Mouse (Mus musculus) stomach, embryonic 14.5 days (tissue): ENCODE measurements at regions not wholly inside any gene's neighbourhood (a gene's known extent, or its start where the extent isn't known, plus 50 kb on each side); places are given as distances from the start of the nearest gene placed in this dataset.

Experiments
- ATAC-seq: fragments of 200-750 bp; cut with Nextera tagmentation; 2 replicates; pipeline ENCODE4 v1.8.0; 2017; ENCODE audit warnings: low read depth, moderate TSS enrichment; ENCODE audit not compliant: insufficient number of reproducible peaks, insufficient read depth, low FRiP score
- H3K27ac ChIP-seq: fragments of 300-500 bp; sonication (generic); 2 replicates; pipeline ENCODE4 v1.5.1; 2014; ENCODE audit warnings: mild to moderate bottlenecking, low read length, moderate library complexity, mixed read lengths
- H3K27me3 ChIP-seq: fragments of 300-500 bp; sonication (generic); 2 replicates; pipeline ENCODE4 v1.6.1; 2014; ENCODE audit warnings: low read length, control low read depth, mixed read lengths; ENCODE audit not compliant: control insufficient read depth, insufficient read depth
- H3K36me3 ChIP-seq: fragments of 300-500 bp; sonication (generic); 2 replicates; pipeline ENCODE4 v1.6.1; 2014; ENCODE audit warnings: mild to moderate bottlenecking, control low read depth, low read length, moderate library complexity, mixed read lengths; ENCODE audit not compliant: control insufficient read depth, insufficient read depth
- H3K4me1 ChIP-seq: fragments of 300-500 bp; sonication (generic); 2 replicates; pipeline ENCODE4 v1.6.1; 2014; ENCODE audit warnings: low read length, control low read depth, mixed read lengths; ENCODE audit not compliant: control insufficient read depth, insufficient read depth
- H3K4me2 ChIP-seq: fragments of 300-500 bp; sonication (generic); replicated peaks from 2 replicates; pipeline ENCODE4 v1.6.1; 2014; ENCODE audit warnings: low read depth, low read length, control low read depth
- H3K4me3 ChIP-seq: fragments of 300-500 bp; sonication (generic); 2 replicates; pipeline ENCODE4 v1.5.1; 2014; ENCODE audit warnings: low read depth, low read length, control low read depth
- H3K9ac ChIP-seq: fragments of 300-500 bp; sonication (generic); replicated peaks from 2 replicates; pipeline ENCODE4 v1.6.1; 2014; ENCODE audit warnings: low read depth, mild to moderate bottlenecking, control low read depth, low read length, moderate library complexity, mixed read lengths
- H3K9me3 ChIP-seq: fragments of 300-500 bp; sonication (generic); 2 replicates; pipeline ENCODE4 v1.6.1; 2016; ENCODE audit warnings: low read depth, low read length, control low read depth; ENCODE audit not compliant: control insufficient read depth
- WGBS: fragments of 180-500 bp; shearing (Covaris S2); extraction: QIAGEN DNeasy Blood & Tissue Kit; methylation state at CpG from one replicate; pipeline ENCODE4 v1.1.7; 2014; 5-methylcytosine and 5-hydroxymethylcytosine counted together

GRCm38 (mm10) chr11:111658362-111659309 lies 592.7 kb downstream of the Kcnj2 start:
- Histone ChIP-seq H3K4me1 (no peaks in the 10 kb centered on the region), H3K4me3 (no peak overlapping the region), H3K9ac (no peak overlapping the region), H3K36me3 (no peaks in the 10 kb centered on the region), H3K4me2 (no peak overlapping the region), H3K27me3 (no peaks in the 10 kb centered on the region), H3K9me3 (no peaks in the 10 kb centered on the region), H3K27ac (no peak overlapping the region)
- WGBS = 68% methylated on average over 15 of the region's 15 CpGs
- ATAC-seq = no peak

- Histone ChIP-seq H3K36me3 (no peaks in the 10 kb centered on the region), H3K4me3 (no peak overlapping the region), H3K27ac (no peak overlapping the region), H3K4me2 (no peak overlapping the region), H3K9me3 (no peaks in the 10 kb centered on the region), H3K4me1 (no peaks in the 10 kb centered on the region), H3K27me3 (no peaks in the 10 kb centered on the region), H3K9ac (no peak overlapping the region)
- 59% methylated on average over 3 of the region's 3 CpGs for WGBS
- ATAC-seq = no peak
Measured at GRCm38 (mm10) chr11:111663269-111663668, 597.3 kb downstream of the Kcnj2 start.

DNA sequence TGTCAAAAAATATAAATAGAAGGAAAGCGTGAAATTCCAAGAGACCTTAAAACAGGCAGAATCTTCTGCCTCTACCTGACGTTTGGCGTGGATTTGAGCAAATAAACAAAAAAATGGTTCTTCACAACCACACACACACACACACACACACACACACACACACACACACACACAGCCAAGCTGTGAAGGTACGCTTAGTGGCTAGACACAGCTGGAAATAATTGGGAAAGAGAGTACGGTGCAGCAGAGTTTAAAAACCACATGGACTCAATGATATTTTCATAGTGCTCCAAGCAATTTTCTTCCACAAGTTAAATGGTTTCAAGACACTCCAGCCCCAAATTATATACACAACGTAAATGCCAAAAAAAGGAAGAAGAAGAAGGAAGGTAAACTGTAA lies 600.4 kb downstream of the Kcnj2 start:
- Histone ChIP-seq H3K9ac (no peak overlapping the region), H3K4me2 (no peak overlapping the region), H3K4me3 (no peak overlapping the region), H3K27me3 (no peaks in the 10 kb centered on the region), H3K36me3 (no peaks in the 10 kb centered on the region), H3K4me1 (no peaks in the 10 kb centered on the region), H3K27ac (no peak overlapping the region), H3K9me3 (no peaks in the 10 kb centered on the region)
- 74% methylated on average over 6 of the region's 6 CpGs for WGBS
- ATAC-seq = no peak

DNA sequence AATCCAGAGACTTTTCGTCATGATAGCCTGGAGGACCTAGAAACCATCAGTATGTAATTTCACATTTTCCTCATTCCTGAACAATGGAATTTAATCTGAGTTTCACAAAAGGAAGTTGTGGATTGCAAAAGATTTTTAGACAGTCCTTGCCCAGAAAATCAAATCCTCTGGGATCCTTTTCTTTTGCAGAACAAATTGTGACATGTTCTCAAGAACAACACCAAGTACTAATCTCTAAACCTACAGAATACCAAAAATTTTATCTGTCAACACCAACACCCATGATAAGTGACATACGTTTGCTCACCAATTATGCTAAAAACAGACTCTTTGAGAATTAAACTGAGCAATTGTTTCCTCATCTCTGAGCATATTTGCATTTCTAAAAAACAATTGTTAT lies 605.9 kb downstream of the Kcnj2 start:
- Histone ChIP-seq H3K9me3 (no peaks in the 10 kb centered on the region), H3K9ac (no peak overlapping the region), H3K4me3 (no peak overlapping the region), H3K27ac (no peak overlapping the region), H3K36me3 (no peaks in the 10 kb centered on the region), H3K27me3 (no peaks in the 10 kb centered on the region), H3K4me1 (no peaks in the 10 kb centered on the region), H3K4me2 (no peak overlapping the region)
- 79% methylated on average over 2 of the region's 2 CpGs for WGBS
- no peak for ATAC-seq

DNA sequence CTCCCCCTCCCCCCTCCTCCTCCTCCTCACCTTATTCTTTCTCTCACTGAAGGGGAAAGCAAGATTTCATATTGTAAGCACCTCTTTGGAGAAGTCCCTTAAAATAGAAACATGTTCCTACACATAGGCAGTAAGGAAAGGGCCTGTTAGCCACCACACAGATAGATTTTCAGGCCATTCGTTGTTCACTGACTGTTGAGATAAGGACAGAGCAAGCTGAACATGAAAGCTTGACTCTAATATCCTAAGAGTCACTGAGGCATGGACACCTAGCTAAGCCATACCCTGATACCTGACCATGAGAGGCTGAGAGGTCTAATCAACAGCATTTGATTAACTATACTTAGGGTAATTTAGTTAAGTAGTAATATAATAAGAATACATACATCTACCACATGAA lies 609.7 kb downstream of the Kcnj2 start:
- Histone ChIP-seq H3K27ac (no peak overlapping the region), H3K9ac (no peak overlapping the region), H3K9me3 (no peaks in the 10 kb centered on the region), H3K27me3 (no peaks in the 10 kb centered on the region), H3K4me2 (no peak overlapping the region), H3K36me3 (no peaks in the 10 kb centered on the region), H3K4me1 (no peaks in the 10 kb centered on the region), H3K4me3 (no peak overlapping the region)
- no peak for ATAC-seq
- WGBS = 71% methylated on average over 1 of the region's 1 CpGs

- Histone ChIP-seq H3K9ac (no peak overlapping the region), H3K4me3 (no peak overlapping the region), H3K9me3 (no peaks in the 10 kb centered on the region), H3K36me3 (no peaks in the 10 kb centered on the region), H3K4me1 (no peaks in the 10 kb centered on the region), H3K27me3 (no peaks in the 10 kb centered on the region), H3K27ac (no peak overlapping the region), H3K4me2 (no peak overlapping the region)
- WGBS = 86% methylated on average over 7 of the region's 7 CpGs
- ATAC-seq = no peak
Measured at GRCm38 (mm10) chr11:111682341-111682740, 616.4 kb downstream of the Kcnj2 start.

- 86% methylated on average over 4 of the region's 4 CpGs for WGBS
- H3K9me3 ChIP-seq = no peaks in the 10 kb centered on the region
- no peak for ATAC-seq
Measured at GRCm38 (mm10) chr11:111683909-111684308, 617.9 kb downstream of the Kcnj2 start.

GRCm38 (mm10) chr11:111687769-111688168 lies 621.8 kb downstream of the Kcnj2 start:
- Histone ChIP-seq H3K9me3 (no peaks in the 10 kb centered on the region), H3K4me3 (no peak overlapping the region), H3K9ac (no peak overlapping the region), H3K27ac (no peak overlapping the region), H3K4me1 (no peaks in the 10 kb centered on the region), H3K27me3 (no peaks in the 10 kb centered on the region), H3K36me3 (no peaks in the 10 kb centered on the region), H3K4me2 (no peak overlapping the region)
- ATAC-seq = peak; percentile 69
- 31% methylated on average over 3 of the region's 3 CpGs for WGBS

More at GRCm38 (mm10) chr11:111683909-111684308, 617.9 kb downstream of the Kcnj2 start:
- Histone ChIP-seq H3K27ac (no peak overlapping the region), H3K4me2 (no peak overlapping the region), H3K4me1 (no peaks in the 10 kb centered on the region), H3K36me3 (no peaks in the 10 kb centered on the region), H3K27me3 (no peaks in the 10 kb centered on the region), H3K9ac (no peak overlapping the region), H3K4me3 (no peak overlapping the region)
